Mouse (Mus musculus): ENCODE data around the gene Abca4.

Gene Abca4

GRCm38 (mm10) chr3:122043799-122044547 is at the start of gene Abca4:
Gene Abca4 (plus strand): TSS chr3:122044443.
- no peak for DNase-seq (ENCODE audit: low spot score in 2 of 2)

- DNase-seq (ENCODE audit: low spot score in 2 of 2): no peak
Observed at GRCm38 (mm10) chr3:121995125-121995524, 49.1 kb upstream of the Abca4 start.

GRCm38 (mm10) chr3:121999934-122000333 is 44.3 kb upstream of the Abca4 start:
- no peak for DNase-seq (ENCODE audit: low spot score in 2 of 2)

GRCm38 (mm10) chr3:122001568-122001967 is 42.7 kb upstream of the Abca4 start:
- no peak for DNase-seq (ENCODE audit: low spot score in 2 of 2)

- DNase-seq (ENCODE audit: low spot score in 2 of 2): no peak
Observed at GRCm38 (mm10) chr3:122009818-122010217, 34.4 kb upstream of the Abca4 start.

GRCm38 (mm10) chr3:122010292-122010691 is 34.0 kb upstream of the Abca4 start:
- DNase-seq (ENCODE audit: low spot score in 2 of 2): no peak

- DNase-seq (ENCODE audit: low spot score in 2 of 2): no peak
Observed at GRCm38 (mm10) chr3:122012464-122012863, 31.8 kb upstream of the Abca4 start.

- no peak for DNase-seq (ENCODE audit: low spot score in 2 of 2)
Observed at GRCm38 (mm10) chr3:122018421-122018820, 25.8 kb upstream of the Abca4 start.

GRCm38 (mm10) chr3:122019159-122019558 is 25.1 kb upstream of the Abca4 start:
- DNase-seq (ENCODE audit: low spot score in 2 of 2): no peak

GRCm38 (mm10) chr3:122021029-122021652 is 23.1 kb upstream of the Abca4 start:
- DNase-seq (ENCODE audit: low spot score in 2 of 2): no peak

- DNase-seq (ENCODE audit: low spot score in 2 of 2): no peak
Observed at GRCm38 (mm10) chr3:122022355-122022754, 21.9 kb upstream of the Abca4 start.

GRCm38 (mm10) chr3:122026676-122027075 is 17.6 kb upstream of the Abca4 start:
- DNase-seq (ENCODE audit: low spot score in 2 of 2): no peak

- DNase-seq (ENCODE audit: low spot score in 2 of 2): no peak
Observed at GRCm38 (mm10) chr3:122027776-122028175, 16.5 kb upstream of the Abca4 start.

- DNase-seq (ENCODE audit: low spot score in 2 of 2): no peak
Observed at GRCm38 (mm10) chr3:122033248-122033837, 10.9 kb upstream of the Abca4 start.

- no peak for DNase-seq (ENCODE audit: low spot score in 2 of 2)
Observed at GRCm38 (mm10) chr3:122034240-122034639, 10.0 kb upstream of the Abca4 start.

- DNase-seq (ENCODE audit: low spot score in 2 of 2): no peak
Observed at GRCm38 (mm10) chr3:122035092-122035491, 9.2 kb upstream of the Abca4 start.

GRCm38 (mm10) chr3:122040522-122040921 is 3.7 kb upstream of the Abca4 start:
- no peak for DNase-seq (ENCODE audit: low spot score in 2 of 2)

GRCm38 (mm10) chr3:122043102-122043501 is 1.1 kb upstream of the Abca4 start:
- no peak for DNase-seq (ENCODE audit: low spot score in 2 of 2)

GRCm38 (mm10) chr3:122046187-122046620 is 2.0 kb downstream of the Abca4 start:
- no peak for DNase-seq (ENCODE audit: low spot score in 2 of 2)

- no peak for DNase-seq (ENCODE audit: low spot score in 2 of 2)
Observed at GRCm38 (mm10) chr3:122047402-122047801, 3.2 kb downstream of the Abca4 start.

- DNase-seq (ENCODE audit: low spot score in 2 of 2): peak; percentile 50 to 78
Observed at GRCm38 (mm10) chr3:122047921-122048861, 3.9 kb downstream of the Abca4 start.

GRCm38 (mm10) chr3:122049158-122049557 is 4.9 kb downstream of the Abca4 start:
- no peak for DNase-seq (ENCODE audit: low spot score in 2 of 2)

Measured in urinary bladder, postnatal 4 days (tissue).